Mouse (Mus musculus): Measurements from ENCODE around the gene Psmd9. TPM values are rescaled to one million over a fixed set of nuclear protein-coding genes. Genes with fewer than 3 reads are reported as not detected.

Psmd9 gene
- total and polyA plus RNA-seq, 2 experiments from 2014 or later = 37.4 to 79.4 TPM

- Histone ChIP-seq H3K4me2 (ENCODE audit: low read depth) (peak overlapping the region; percentile 97), H3K27me3 (ENCODE audit: insufficient read depth, low read length) (no peaks in the 10 kb centered on the region), H3K4me1 (ENCODE audit: insufficient read depth) (peaks cover 22% of the 10 kb centered on the region), H3K9me3 (ENCODE audit: low read length) (no peaks in the 10 kb centered on the region), H3K27ac (ENCODE audit: low read depth, low read length) (peak overlapping the region; percentile 100), H3K4me3 (ENCODE audit: low read depth, low read length) (no peak overlapping the region), H3K36me3 (ENCODE audit: insufficient read depth) (peaks cover 5% of the 10 kb centered on the region; the same call in 1 of the 2 replicates), H3K9ac (0 out of 2 replicates have a peak overlapping the region, but pooled peaks have one; percentile 6)
- no peak for TF ChIP-seq CTCF (IDR thresholded peaks at IDR 0.05; ENCODE audit: low read depth)
- ATAC-seq (no peak), DNase-seq (no peak)
- WGBS = 11% methylated on average over 7 of the region's 7 CpGs
Observed at GRCm38 (mm10) chr5:123133784-123134143, 35.4 kb upstream of the Psmd9 start.

GRCm38 (mm10) chr5:123134186-123134874 lies 34.9 kb upstream of the Psmd9 start:
- ATAC-seq = no peak
- H3K9me3 ChIP-seq (ENCODE audit: low read length) = no peaks in the 10 kb centered on the region
- peak; percentile 10; the same call in 1 of the 2 replicates for TF ChIP-seq CTCF (IDR thresholded peaks at IDR 0.05; ENCODE audit: low read depth)
- H3K4me2 ChIP-seq (ENCODE audit: low read depth) = peak overlapping the region; percentile 97
- peak overlapping the region; percentile 100 for H3K27ac ChIP-seq (ENCODE audit: low read depth, low read length)
- 18% methylated on average over 13 of the region's 13 CpGs for WGBS
- H3K9ac ChIP-seq = peak overlapping the region; percentile 100; the same call in 1 of the 2 replicates
- peak overlapping the region; percentile 85; the same call in 1 of the 2 replicates for H3K4me3 ChIP-seq (ENCODE audit: low read depth, low read length)
- H3K36me3 ChIP-seq (ENCODE audit: insufficient read depth) = no peaks in the 10 kb centered on the region
- no peaks in the 10 kb centered on the region for H3K27me3 ChIP-seq (ENCODE audit: insufficient read depth, low read length)
- peak; percentile 35 for DNase-seq
- peaks cover 22% of the 10 kb centered on the region for H3K4me1 ChIP-seq (ENCODE audit: insufficient read depth)

- 17% methylated on average over 8 of the region's 8 CpGs for WGBS
Observed at GRCm38 (mm10) chr5:123134875-123135382, 34.3 kb upstream of the Psmd9 start.

GRCm38 (mm10) chr5:123135471-123136360 lies 33.5 kb upstream of the Psmd9 start:
- Histone ChIP-seq H3K27me3 (ENCODE audit: insufficient read depth, low read length) (no peaks in the 10 kb centered on the region), H3K4me2 (ENCODE audit: low read depth) (peak overlapping the region; percentile 97), H3K9me3 (ENCODE audit: low read length) (no peaks in the 10 kb centered on the region), H3K27ac (ENCODE audit: low read depth, low read length) (peak overlapping the region; percentile 100), H3K36me3 (ENCODE audit: insufficient read depth) (no peaks in the 10 kb centered on the region), H3K4me3 (ENCODE audit: low read depth, low read length) (peak overlapping the region; percentile 85), H3K4me1 (ENCODE audit: insufficient read depth) (peaks cover 22% of the 10 kb centered on the region), H3K9ac (peak overlapping the region; percentile 100)
- no peak for TF ChIP-seq CTCF (IDR thresholded peaks at IDR 0.05; ENCODE audit: low read depth)
- 5% methylated on average over 30 of the region's 30 CpGs for WGBS
- 0 out of 2 replicates have a peak, but pooled peaks have one; percentile 4 for ATAC-seq
- peak; percentile 79 for DNase-seq

More at GRCm38 (mm10) chr5:123134875-123135382, 34.3 kb upstream of the Psmd9 start:
- no peak for TF ChIP-seq CTCF (IDR thresholded peaks at IDR 0.05; ENCODE audit: low read depth)
- peak; percentile 18 for DNase-seq
- Histone ChIP-seq H3K9me3 (ENCODE audit: low read length) (no peaks in the 10 kb centered on the region), H3K4me2 (ENCODE audit: low read depth) (peak overlapping the region; percentile 97), H3K27ac (ENCODE audit: low read depth, low read length) (peak overlapping the region; percentile 100), H3K4me1 (ENCODE audit: insufficient read depth) (peaks cover 22% of the 10 kb centered on the region), H3K4me3 (ENCODE audit: low read depth, low read length) (peak overlapping the region; percentile 85), H3K36me3 (ENCODE audit: insufficient read depth) (no peaks in the 10 kb centered on the region), H3K27me3 (ENCODE audit: insufficient read depth, low read length) (no peaks in the 10 kb centered on the region), H3K9ac (peak overlapping the region; percentile 100)
- no peak for ATAC-seq

GRCm38 (mm10) chr5:123136361-123137043 lies 32.7 kb upstream of the Psmd9 start:
- Histone ChIP-seq H3K4me1 (ENCODE audit: insufficient read depth) (peaks cover 18% of the 10 kb centered on the region), H3K4me3 (ENCODE audit: low read depth, low read length) (peak overlapping the region; percentile 85), H3K27me3 (ENCODE audit: insufficient read depth, low read length) (no peaks in the 10 kb centered on the region), H3K4me2 (ENCODE audit: low read depth) (peak overlapping the region; percentile 97), H3K27ac (ENCODE audit: low read depth, low read length) (peak overlapping the region; percentile 100), H3K9ac (peak overlapping the region; percentile 100), H3K9me3 (ENCODE audit: low read length) (no peaks in the 10 kb centered on the region), H3K36me3 (ENCODE audit: insufficient read depth) (no peaks in the 10 kb centered on the region)
- ATAC-seq = peak; percentile 23
- no peak for TF ChIP-seq CTCF (IDR thresholded peaks at IDR 0.05; ENCODE audit: low read depth)
- WGBS = under 1% methylated on average over 13 of the region's 13 CpGs
- peak; percentile 87 for DNase-seq
